Mouse (Mus musculus) megakaryocyte, adult 5-6 weeks (primary cell): Measurements from ENCODE around the gene Gm20388. TPM values are rescaled to one million over a fixed set of nuclear protein-coding genes. Genes with fewer than 3 reads are reported as not detected.

ENCODE experiments used
- ATAC-seq: 2 replicates; pipeline ENCODE4 v1.8.0; 2016; ENCODE audit warnings: mild to moderate bottlenecking, inconsistent platforms; ENCODE audit not compliant: poor library complexity, severe bottlenecking
- total RNA-seq, 2 experiments: library from RNA; stranded (forward) in 1 of 2; stranded (reverse) in 1 of 2; fragments of 153-499, 151-499 nt in 1 of 2; fragments of 221-1000, 200-1000 nt in 1 of 2; gene quantifications; 2 replicates each; pipeline versions ENCODE4 v1.2.3 to v1.2.4; 2015 to 2017

The Gm20388 gene
- total RNA-seq, 2 experiments from 2014 or later = 7.6 to 15.5 TPM

DNA sequence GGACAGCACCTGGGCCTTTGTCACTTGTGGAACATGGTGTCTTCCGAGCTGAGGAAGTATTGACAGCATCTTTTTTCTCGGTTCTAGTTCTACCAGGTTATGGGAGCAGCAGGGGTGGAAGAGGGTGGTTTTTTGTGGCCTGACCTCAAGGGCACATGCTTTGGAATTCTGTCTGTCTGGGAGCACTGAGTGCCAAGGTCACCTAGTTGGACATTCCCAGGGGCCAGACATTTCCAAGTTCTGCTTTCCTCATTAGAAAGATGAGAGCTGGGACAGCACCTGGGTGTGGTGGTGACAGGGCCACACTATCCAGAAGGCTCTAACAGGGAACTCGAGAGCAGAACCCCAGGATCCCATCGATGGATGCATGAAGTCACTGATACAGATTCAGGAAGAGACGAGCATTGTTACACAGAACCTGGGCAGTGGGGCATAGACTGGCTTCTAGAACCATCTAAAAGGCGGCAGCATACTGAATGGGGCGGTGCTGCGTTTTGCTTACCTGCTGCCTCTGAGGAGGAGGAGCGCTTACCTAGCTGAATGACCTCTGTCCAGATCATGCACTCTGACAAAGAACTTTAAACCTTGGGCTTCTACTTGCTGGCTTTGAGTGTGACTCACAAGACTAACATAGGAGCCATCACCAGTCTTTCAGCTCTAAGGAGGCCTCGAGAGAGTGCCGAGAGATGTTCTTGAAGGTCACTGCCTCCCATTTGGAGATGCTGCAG lies 2070.3 kb downstream of the Gm20388 start:
- ATAC-seq = no peak

DNA sequence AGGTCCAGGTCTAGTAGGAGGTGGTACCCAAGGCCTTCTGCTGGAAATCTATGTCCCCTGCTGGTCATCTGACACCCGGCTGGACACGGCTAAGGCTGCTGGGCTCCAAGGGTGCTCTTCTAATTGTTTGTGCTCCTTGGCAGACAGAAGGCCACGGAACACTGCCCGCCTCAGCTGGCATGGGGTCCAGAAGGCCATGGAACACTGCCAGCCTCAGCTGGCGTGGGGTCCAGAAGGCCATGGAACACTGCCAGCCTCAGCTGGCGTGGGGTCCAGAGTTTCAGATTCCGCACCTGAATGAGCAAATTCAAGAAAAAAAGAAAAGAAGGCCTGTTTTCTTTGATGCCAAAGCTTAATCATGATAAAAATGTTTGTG lies 2070.9 kb downstream of the Gm20388 start:
- no peak for ATAC-seq

DNA sequence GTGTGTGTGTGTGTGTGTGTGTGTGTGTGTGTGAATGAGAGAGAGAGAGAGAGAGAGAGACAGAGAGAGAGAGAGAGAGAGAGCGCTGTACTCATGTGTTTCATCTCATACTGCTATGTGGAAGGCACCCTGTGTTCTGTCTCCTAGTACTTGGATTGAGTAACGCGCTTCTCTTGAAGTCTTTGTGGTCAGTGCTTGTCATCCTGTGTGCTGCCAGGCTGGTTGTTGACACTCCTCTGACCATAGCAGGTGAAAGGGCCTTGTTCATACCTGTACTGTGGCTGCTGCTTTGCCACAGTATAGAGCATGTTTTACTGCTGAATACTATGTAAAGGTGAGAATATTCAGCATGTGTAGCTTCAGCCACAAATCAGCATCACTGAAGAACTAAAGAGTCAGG lies 2075.0 kb downstream of the Gm20388 start:
- ATAC-seq = no peak

DNA sequence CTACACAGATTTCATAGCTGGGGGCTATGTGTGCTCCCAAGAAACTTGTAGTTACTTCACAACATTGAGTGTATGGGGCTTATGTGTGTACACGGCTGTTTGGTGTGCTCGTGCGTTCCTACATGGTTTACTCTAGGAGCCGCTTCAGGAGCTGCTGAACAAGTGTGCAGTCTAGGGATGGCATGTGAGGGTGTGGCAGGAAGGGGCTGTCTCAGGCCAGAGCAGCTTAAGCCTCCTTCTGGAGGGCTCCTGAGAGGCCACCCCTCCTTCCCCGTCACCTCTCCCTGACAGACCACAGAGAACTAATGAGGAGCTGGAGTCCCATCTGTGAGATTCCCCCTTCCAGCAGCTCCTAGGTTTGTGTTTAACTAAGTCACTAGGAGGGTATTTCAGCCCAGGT lies 2077.3 kb downstream of the Gm20388 start:
- ATAC-seq = no peak

DNA sequence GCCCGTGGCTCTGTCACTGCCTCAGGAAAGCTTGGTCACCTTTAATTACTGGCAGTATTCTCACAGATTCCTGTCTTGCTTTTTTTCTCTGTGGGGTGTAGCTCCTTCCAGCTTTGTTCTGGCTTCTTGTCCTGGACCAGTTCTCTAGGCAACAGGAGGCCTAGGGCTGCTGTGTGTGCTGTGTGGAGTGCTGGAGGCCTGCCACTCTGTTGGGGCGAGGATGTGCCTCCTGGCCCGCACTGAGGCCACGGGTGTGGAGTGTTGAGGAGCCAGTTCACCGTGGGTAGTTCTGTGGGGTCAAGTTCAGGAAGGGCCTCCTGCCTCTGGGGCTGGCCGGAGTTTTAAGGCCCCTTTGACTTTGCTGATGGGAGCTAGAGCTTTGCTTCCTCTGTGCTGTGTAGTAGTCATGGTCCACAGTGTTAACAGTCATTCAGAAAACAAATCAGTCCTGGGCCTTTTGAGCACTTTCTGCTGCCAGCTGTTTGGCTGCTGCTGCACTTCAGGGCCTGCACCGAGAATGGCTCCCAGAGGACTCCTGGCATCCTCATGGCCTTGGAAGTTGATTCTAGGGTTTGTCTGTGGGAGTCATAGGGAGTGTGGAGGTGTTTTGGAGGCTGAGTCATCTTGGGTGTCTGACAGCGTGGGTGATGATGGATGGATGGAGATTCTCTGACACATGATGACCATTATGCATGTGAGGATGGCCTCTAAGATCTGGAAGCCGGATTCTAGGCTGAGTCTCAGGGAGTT lies 2080.0 kb downstream of the Gm20388 start:
- ATAC-seq = no peak

DNA sequence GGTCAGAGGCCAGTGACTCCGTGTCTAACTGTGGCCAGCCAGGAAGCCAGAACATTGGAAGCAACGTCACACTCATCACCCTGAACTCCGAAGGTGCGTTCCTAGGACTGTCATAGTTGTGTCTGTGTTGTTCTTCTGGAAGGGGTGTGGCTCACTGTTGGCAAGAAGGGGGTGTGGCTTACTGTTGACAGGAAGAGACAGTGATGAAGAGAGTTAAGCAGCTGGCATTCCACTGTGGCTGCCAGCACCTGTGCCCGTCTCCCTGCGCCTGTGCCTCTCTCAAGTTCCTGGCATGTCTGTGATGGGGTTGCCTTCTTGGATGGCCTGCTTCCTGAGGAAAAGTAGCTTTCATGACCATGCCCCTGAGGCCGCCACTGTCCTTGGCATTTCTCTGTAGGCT lies 2081.0 kb downstream of the Gm20388 start:
- ATAC-seq = no peak

DNA sequence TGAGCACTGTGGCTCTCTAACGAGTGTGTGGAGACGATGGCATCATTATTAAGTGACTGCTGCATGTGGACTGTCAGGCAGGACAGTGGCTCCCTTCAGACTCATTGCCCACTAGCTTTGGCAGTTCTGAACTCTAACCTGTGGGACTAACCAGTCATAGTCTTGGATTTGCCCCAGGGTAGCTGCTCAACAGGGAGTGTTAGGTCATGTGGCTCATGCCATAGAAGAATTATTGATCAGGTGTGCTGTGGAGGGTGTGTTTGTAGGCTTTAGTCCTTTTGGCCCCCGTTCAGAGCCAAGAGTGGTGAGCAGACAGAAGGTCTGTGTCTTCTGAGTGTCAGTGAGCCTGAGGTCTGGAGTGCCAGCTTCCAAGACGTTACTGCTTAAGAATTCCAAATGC lies 2082.3 kb downstream of the Gm20388 start:
- ATAC-seq = no peak

DNA sequence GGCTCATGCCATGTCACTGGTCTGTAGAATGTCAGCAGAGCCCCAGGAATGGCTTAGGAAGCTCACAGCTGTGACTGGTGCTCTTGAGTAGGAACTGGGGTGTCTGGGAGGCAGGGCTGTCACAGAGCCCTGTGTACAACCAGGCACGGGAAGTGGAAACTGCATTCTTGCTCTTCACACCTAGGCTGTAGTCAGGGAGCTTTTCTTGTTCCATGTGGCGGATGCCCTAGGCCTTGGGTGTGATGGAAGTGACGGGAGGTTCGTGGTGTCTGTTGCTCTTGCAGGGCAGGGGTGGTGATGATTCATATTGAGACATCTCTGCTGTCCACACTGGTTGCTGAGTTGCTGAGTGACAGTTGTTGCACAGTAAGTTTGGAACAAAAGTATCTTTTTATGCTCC lies 2084.5 kb downstream of the Gm20388 start:
- ATAC-seq = no peak

DNA sequence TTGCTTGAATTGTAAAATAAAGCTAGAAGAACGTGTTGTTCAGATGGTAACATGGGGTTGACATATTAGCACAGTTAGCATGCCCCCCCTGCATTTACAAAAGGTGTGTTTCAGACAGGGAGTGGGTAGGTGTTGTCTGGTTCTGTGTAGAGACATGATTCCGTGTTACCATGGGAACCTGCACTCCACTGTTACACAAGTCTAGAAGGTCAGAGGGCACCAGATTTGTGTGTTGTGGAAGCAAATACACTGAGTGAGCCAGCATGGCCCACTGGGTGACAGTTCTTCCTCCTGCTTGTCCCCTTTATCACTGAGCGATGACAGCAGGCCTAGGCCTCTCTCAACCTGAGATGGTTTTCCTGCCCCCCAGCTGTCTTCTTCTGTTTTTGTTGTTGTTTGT lies 2085.3 kb downstream of the Gm20388 start:
- no peak for ATAC-seq

DNA sequence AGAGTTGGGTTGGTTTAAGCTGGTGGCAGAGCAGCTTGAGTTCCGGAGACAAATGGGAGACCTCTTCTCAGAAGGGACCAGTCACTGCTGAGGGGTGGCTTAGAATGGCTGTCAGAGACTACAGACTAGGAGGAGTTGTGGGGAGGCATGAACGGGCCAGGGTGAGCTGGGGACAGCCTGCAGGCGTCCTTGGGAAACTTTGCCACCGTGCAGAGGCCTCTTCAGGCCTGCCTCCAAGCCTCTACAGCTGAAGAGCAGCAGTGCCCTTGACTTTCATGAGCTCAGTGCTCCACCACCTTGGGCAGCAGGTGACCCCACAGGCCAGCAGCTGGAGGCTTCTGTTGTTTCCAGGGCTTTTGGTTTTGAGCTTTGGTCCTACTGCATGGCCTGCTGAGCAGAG lies 2088.0 kb downstream of the Gm20388 start:
- ATAC-seq = no peak

DNA sequence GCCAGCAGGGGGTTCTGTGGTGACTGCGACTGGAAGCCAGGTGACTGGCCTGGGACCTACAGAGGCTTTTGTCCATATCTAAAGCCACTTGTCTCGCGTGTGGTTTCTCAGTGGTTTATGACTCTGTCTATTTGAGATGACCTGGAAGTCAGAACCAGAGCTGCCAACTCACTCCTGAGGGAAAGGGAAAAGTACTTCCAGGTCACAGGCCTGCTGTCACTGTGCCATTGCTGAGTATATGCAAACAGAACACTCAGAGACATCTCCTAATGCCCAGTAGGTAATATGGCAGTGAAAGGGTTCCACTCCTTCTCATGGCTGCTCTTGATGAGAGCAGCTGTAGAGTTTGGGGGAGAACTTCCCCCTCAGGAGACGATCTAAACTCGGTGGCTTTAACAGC lies 2088.6 kb downstream of the Gm20388 start:
- no peak for ATAC-seq

DNA sequence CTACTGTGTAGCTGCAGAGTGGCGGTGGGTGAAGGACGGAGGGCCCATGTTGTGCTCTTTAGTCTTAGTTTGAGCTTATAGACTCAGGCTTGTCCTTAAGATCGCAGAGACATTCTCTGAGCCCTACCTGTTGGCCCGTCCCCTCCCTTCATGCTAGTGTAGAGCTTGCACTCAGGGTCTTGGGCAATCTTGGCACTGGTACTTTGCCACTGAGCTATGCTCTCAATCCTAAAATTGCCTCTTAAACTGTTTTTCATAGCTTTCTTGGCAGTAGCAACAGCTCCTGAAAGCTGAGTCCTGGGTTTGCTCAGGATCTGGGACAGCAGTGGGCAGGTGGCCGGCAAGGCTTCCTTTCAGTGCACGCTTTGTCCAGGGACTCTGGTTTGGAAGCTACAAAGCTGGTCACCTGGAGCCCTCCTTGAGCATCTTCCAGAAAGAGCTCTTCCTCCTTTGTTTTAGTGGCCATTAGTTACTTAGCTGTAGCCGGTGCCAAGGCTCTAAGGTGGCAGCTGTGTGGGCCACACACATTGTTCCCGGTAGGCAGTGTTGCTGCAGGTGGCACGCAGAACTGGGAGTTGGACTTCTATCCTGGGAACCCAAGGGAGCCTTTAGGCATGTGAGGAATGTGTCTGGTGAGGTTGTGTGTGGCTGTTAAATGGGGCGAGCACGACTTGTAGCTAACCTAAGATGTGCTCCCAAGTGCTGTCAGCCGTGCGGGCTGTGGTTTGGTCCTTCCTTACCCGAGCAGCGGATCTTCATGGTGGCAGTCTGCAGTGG lies 2090.9 kb downstream of the Gm20388 start:
- no peak for ATAC-seq

DNA sequence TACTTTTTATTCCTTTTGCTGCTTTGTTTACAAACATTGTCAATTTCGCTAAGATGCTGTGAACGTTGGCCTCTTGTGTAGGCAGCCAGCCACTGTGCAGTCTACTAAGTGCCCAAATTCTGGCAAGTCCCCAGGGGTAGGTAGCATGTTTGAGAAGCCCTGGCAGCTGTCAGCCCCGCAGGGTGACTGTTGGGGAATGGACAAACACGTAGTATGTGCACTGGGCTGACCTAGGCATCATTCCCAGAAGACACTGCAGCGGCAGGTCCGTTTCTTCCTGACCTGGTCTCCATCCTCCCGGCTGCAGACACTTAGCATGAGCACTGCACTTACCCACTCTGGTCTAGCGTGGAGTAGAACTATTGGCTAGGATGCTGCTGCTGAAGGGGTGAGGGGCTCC lies 2093.0 kb downstream of the Gm20388 start:
- ATAC-seq = no peak

DNA sequence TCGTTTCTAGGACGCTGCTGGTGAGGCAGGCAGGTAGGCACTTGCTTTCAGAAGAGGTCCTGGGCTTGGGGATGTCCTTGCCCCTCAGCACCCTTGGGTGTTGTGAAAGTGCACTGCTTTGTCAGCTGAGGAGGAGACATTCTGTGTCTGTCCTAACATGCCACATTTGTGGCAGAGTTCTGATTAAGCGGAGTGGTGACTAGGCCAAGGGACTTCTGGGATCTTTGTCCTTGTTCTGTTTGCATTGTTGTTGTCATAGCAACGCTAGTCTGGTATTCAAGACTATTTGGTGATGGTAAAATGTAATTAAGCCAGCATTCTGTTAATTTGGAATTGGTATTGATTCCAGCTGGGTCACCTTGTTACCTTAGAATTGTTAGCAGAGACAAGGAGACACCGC lies 2093.5 kb downstream of the Gm20388 start:
- ATAC-seq = no peak

DNA sequence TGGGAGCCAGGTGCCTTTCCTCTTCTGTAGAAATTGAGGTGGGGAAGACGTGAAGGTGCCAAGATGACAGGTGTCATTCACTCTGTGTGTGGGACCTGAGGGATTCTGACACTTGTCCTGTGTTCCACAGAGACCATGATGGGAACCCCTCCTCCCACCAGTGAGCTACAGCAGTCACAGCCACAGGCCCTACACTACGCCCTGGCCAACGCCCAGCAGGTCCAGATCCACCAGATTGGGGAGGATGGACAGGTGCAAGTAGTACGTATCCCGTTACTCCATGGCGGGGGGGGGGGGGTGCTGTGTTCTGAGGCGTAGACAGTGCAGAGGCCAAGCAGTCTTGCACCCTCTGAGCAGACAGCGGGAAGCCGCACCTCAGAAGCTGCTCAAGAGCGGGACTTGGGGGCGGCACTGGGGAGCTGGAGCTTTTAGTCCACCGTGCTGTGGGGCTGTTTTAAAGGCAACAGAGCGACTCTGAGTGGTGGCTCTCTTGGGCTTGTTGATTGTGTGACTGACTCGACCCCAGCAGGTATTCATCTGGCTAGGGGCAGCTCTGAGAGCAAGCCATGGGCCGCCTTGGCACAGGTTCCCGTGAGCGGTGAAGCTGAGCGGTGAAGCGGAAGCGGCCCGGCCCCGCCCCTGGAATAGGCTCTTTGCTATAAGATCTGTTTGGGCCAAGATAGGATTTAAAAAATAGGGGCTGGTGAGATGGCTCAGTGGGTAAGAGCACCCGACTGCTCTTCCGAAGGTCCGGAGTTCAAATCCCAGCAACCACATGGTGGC lies 2095.0 kb downstream of the Gm20388 start:
- no peak for ATAC-seq

DNA sequence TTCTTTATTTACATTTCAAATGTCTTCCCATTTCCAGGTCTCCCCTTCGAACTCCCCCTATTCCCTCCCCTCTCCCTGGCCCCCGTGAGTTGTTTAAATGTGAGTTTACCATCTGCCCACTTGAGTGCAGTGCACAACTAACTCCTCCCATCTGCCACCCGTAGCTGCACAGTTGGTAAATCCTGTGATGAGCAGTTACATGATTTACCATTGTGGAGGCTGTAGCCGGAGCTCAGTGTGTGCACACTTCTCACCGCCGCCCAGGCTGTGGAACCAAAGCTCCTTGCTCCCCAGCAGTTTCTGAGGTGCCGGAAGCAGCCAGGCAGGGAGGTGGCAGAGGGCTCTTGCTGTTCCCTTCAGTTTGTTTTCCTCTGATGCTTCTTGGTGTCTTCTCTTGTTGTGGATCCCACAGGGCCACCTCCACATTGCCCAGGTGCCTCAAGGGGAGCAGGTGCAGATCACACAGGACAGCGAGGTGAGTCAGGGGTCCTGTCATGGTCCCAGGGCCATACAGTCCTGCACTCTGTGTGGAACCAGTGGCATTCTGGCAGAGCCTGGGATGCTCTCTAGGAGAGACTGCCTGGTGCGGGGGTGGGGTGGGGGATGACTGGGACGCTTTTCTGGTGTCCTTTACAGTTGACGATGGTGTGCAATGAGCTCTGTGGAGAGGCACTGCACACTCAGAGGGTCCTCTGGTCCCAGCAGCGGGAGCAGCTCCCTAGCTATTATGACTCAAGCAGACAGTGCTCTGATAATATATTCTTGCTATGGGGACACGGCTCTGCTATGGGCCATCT lies 2096.2 kb downstream of the Gm20388 start:
- ATAC-seq = no peak

DNA sequence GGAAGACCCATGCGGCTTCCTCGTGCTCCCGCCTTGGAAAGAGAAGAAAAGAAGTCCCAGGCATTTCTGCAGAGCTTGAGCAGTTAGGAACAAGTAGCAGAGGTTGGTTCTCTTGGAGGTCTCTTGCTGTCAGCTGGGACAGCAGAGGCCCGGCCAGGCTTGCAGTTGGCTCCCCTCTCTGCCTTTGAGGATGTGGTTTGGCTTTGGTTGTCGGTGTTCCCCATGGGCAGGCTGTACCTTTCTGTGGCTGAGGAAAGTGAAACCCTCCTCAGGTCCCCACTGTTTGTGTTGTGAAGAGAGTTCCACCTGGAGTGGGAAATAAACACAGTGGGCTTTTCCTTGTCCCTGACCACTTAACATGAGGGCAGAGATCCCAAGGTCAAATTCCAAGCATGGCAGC lies 2097.8 kb downstream of the Gm20388 start:
- peak; percentile 45; the same call in 1 of the 2 replicates for ATAC-seq

DNA sequence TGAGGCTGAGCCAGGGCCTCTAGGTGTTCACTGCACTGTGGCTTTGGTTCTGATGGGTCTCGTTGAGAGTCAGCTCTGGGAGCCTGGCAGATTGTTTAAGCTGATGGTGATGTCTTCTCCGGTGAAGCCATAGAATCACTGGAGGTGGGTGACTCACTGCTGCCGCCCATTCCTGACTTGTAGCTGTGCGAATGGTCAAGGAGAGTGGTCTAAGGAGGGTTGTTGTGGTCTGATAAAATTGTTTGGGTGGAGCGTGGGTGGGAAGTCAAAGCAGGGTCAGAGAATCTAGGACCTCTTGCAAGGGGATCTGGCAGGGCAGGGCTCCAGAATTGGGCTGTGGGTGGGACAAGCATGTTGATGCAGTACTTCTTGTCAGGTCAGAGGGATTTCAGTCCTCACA lies 2100.0 kb downstream of the Gm20388 start:
- ATAC-seq = no peak

DNA sequence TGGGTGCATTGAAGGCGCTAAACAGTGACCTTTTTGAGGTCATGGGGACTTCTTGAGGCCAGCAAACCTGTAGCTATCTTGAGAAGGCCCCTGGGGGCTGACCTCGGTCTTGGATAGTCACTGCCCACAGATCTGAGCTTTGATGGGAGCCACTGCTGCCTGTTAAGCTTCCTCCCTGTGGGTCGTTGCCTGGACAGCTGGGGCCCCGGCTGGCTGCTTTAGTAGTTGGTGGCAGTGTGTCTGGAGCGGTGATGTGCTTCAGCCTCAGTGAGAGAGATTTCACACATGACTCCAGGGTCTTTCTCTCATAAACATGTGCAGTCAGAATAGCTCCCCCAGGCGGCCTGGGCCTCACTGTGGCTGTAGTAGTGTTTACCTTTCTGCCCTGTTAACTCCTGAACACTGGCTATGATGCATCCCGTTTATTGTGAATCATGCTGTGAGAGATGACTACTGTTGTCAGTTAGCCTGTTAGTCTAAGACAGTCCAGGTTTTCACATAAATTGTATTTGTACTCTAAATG lies 2100.5 kb downstream of the Gm20388 start:
- ATAC-seq = no peak

DNA sequence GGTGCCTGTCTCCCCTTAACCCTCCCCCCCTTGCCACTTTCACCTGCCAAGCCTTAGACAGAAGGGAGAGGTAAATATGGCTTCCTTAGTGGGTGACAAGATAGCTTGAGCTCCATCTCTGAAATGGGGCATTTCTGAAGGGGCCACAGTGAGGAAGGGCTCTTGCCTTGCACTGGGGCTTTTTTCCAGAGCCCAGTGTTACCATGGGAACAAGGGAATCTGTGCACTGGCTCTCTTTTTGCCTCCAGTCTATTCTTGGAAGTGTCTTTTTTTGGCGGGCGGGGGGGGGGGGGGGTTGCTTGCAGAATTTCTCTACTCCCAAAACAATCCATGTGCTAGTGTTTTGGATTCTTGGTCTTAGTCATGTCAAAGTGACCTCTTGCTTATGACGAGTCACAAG lies 2104.0 kb downstream of the Gm20388 start:
- ATAC-seq = no peak
